Mouse (Mus musculus): ENCODE measurements around the gene Grin3a.

GRCm38 (mm10) chr4:49813852-49814251 is 31.7 kb downstream of the Grin3a start:
- TF ChIP-seq GATA1 (IDR thresholded peaks at IDR 0.05; ENCODE audit: borderline replicate concordance, low read length) (no peak), FLI1 (IDR thresholded peaks at IDR 0.05; ENCODE audit: low read length) (no peak)
